Mouse (Mus musculus) lung, postnatal 0 days (tissue): ENCODE results near the gene Prss2. TPM values are rescaled to one million over a fixed set of nuclear protein-coding genes. Genes with fewer than 3 reads are reported as not detected.
A peak's percentile ranks its signal among the peaks of the same experiment; 100 is the strongest.

Experiments
- ATAC-seq: fragments of 200-750 bp; cut with Nextera tagmentation; 2 replicates; pipeline ENCODE4 v1.8.0; 2017; ENCODE audit warnings: moderate library complexity
- DNase-seq: peaks from one replicate; pipeline ENCODE4 v3.0.0-alpha.2; 2016; ENCODE audit warnings: low spot score
- H3K27ac ChIP-seq: fragments of 300-500 bp; sonication (generic); 2 replicates; pipeline ENCODE4 v1.5.1; 2014; ENCODE audit warnings: antibody characterized with exemption, mild to moderate bottlenecking, low read length, mixed read lengths
- H3K27me3 ChIP-seq: fragments of 300-500 bp; sonication (generic); replicated peaks from 2 replicates; pipeline ENCODE4 v1.6.1; 2014; ENCODE audit warnings: low read length, mixed read lengths; ENCODE audit not compliant: insufficient read depth
- H3K36me3 ChIP-seq: fragments of 300-500 bp; sonication (generic); 2 replicates; pipeline ENCODE4 v1.6.1; 2014; ENCODE audit warnings: low read length, mixed read lengths; ENCODE audit not compliant: insufficient read depth
- H3K4me1 ChIP-seq: fragments of 300-500 bp; sonication (generic); 2 replicates; pipeline ENCODE4 v1.6.1; 2014; ENCODE audit warnings: antibody characterized with exemption, low read depth, low read length, mixed read lengths; ENCODE audit not compliant: insufficient read depth
- H3K4me2 ChIP-seq: fragments of 300-500 bp; sonication (generic); replicated peaks from 2 replicates; pipeline ENCODE4 v1.6.1; 2014; ENCODE audit warnings: low read depth, mild to moderate bottlenecking, low read length, moderate library complexity, mixed read lengths
- H3K4me3 ChIP-seq: fragments of 300-500 bp; sonication (generic); 2 replicates; pipeline ENCODE4 v1.5.1; 2014; ENCODE audit warnings: low read depth, low read length
- H3K9ac ChIP-seq: fragments of 300-500 bp; sonication (generic); replicated peaks from 2 replicates; pipeline ENCODE4 v1.6.1; 2014; ENCODE audit warnings: low read depth, mild to moderate bottlenecking
- H3K9me3 ChIP-seq: fragments of 300-500 bp; sonication (generic); 2 replicates; pipeline ENCODE4 v1.6.1; 2016; ENCODE audit warnings: low read length, mixed read lengths
- CTCF ChIP-seq: IDR thresholded peaks from 2 replicates; pipeline ENCODE4 v1.5.1; 2016; ENCODE audit warnings: antibody characterized with exemption, mild to moderate bottlenecking
- EP300 ChIP-seq: IDR thresholded peaks from 2 replicates; pipeline ENCODE4 v1.6.1; 2016; ENCODE audit warnings: antibody characterized with exemption, mild to moderate bottlenecking, control low read depth
- WGBS: fragments of 180-500 bp; shearing (Covaris S2); extraction: QIAGEN DNeasy Blood & Tissue Kit; methylation state at CpG from one replicate; pipeline ENCODE4 v1.1.7; 2014; 5-methylcytosine and 5-hydroxymethylcytosine counted together
- polyA plus RNA-seq: library from polyadenylated mRNA; unstranded; fragments of >200 nt; fragmentation: Nextera tagmentation; extraction: Ambion mirVana; gene quantifications from 2 replicates; pipeline ENCODE4 v1.2.1, GENCODE M21; 2015

Gene Prss2
- polyA plus RNA-seq, 1 experiment from 2014 or later = not detected

- H3K4me1 ChIP-seq = no peaks in the 10 kb centered on the region
- no peak overlapping the region for H3K9ac ChIP-seq
- no peak overlapping the region for H3K4me3 ChIP-seq
- no peak overlapping the region for H3K4me2 ChIP-seq
- H3K27me3 ChIP-seq = no peaks in the 10 kb centered on the region
- DNase-seq = no peak
- WGBS = 61% methylated on average over 7 of the region's 7 CpGs
- TF ChIP-seq CTCF = no peak
- no peak for TF ChIP-seq EP300
- H3K36me3 ChIP-seq = no peaks in the 10 kb centered on the region
- no peaks in the 10 kb centered on the region for H3K9me3 ChIP-seq
- ATAC-seq = no peak
- no peak overlapping the region for H3K27ac ChIP-seq
Measured at GRCm38 (mm10) chr6:41554295-41555169, 32.9 kb downstream of the Prss2 start.

GRCm38 (mm10) chr6:41556389-41556788 lies 34.8 kb downstream of the Prss2 start:
- DNase-seq (peak; percentile 14), ATAC-seq (no peak)
- Histone ChIP-seq H3K9ac (no peak overlapping the region), H3K9me3 (no peaks in the 10 kb centered on the region), H3K36me3 (no peaks in the 10 kb centered on the region), H3K4me2 (no peak overlapping the region), H3K27ac (no peak overlapping the region), H3K4me3 (no peak overlapping the region), H3K4me1 (no peaks in the 10 kb centered on the region), H3K27me3 (no peaks in the 10 kb centered on the region)
- TF ChIP-seq EP300 (no peak), CTCF (peak; percentile 37; the same call in 1 of the 2 replicates)

- ATAC-seq = no peak
Measured at GRCm38 (mm10) chr6:41557468-41557867, 35.9 kb downstream of the Prss2 start.

GRCm38 (mm10) chr6:41558271-41558670 lies 36.7 kb downstream of the Prss2 start:
- H3K36me3 ChIP-seq = no peaks in the 10 kb centered on the region
- H3K9me3 ChIP-seq = no peaks in the 10 kb centered on the region
- no peaks in the 10 kb centered on the region for H3K4me1 ChIP-seq
- no peaks in the 10 kb centered on the region for H3K27me3 ChIP-seq
- no peak overlapping the region for H3K4me2 ChIP-seq
- no peak for ATAC-seq
- no peak overlapping the region for H3K4me3 ChIP-seq
- no peak overlapping the region for H3K9ac ChIP-seq
- TF ChIP-seq EP300 (no peak), CTCF (no peak)
- H3K27ac ChIP-seq = no peak overlapping the region
- WGBS = 43% methylated on average over 2 of the region's 2 CpGs
- peak; percentile 19 for DNase-seq

More at GRCm38 (mm10) chr6:41557468-41557867, 35.9 kb downstream of the Prss2 start:
- DNase-seq = no peak
- TF ChIP-seq CTCF = no peak
- no peak for TF ChIP-seq EP300
- Histone ChIP-seq H3K9me3 (no peaks in the 10 kb centered on the region), H3K4me1 (no peaks in the 10 kb centered on the region), H3K4me3 (no peak overlapping the region), H3K36me3 (no peaks in the 10 kb centered on the region), H3K27me3 (no peaks in the 10 kb centered on the region), H3K9ac (no peak overlapping the region), H3K4me2 (no peak overlapping the region), H3K27ac (no peak overlapping the region)
- WGBS = 80% methylated on average over 5 of the region's 5 CpGs

GRCm38 (mm10) chr6:41559331-41559730 lies 37.7 kb downstream of the Prss2 start:
- no peak for ATAC-seq
- WGBS = 49% methylated on average over 3 of the region's 3 CpGs
- H3K9me3 ChIP-seq = no peaks in the 10 kb centered on the region

GRCm38 (mm10) chr6:41560273-41560672 lies 38.7 kb downstream of the Prss2 start:
- Histone ChIP-seq H3K4me1 (no peaks in the 10 kb centered on the region), H3K4me2 (no peak overlapping the region), H3K4me3 (no peak overlapping the region), H3K27ac (no peak overlapping the region), H3K27me3 (no peaks in the 10 kb centered on the region), H3K9me3 (no peaks in the 10 kb centered on the region), H3K9ac (no peak overlapping the region), H3K36me3 (no peaks in the 10 kb centered on the region)
- 70% methylated on average over 2 of the region's 2 CpGs for WGBS
- DNase-seq (no peak), ATAC-seq (no peak)
- TF ChIP-seq CTCF = no peak
- no peak for TF ChIP-seq EP300

More at GRCm38 (mm10) chr6:41559331-41559730, 37.7 kb downstream of the Prss2 start:
- Histone ChIP-seq H3K4me1 (no peaks in the 10 kb centered on the region), H3K9ac (no peak overlapping the region), H3K27me3 (no peaks in the 10 kb centered on the region), H3K4me3 (no peak overlapping the region), H3K36me3 (no peaks in the 10 kb centered on the region), H3K27ac (no peak overlapping the region), H3K4me2 (no peak overlapping the region)
- no peak for DNase-seq
- TF ChIP-seq EP300 = no peak
- no peak for TF ChIP-seq CTCF
